Comparison of ENCODE assay signal across 24 mouse cellular contexts in the genomic region with DNA sequence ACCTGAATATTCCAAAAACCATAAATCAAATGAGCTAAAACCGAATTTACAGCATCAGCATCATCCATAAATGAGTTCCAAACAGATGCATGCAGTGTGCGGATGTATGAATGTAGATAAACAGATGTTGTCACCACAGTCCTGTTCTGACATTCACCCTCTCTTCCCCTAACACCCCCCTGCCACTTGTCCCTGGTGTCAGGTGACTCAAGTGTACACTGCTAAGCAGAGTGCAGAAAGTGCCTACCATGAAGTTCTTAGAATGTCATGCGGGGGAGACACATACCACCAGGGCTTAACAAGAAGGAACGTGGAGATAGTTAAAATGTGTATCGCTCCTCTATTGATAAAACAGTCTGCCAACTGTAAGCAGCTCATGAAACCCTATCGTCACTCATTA.
A peak's percentile ranks its signal among the peaks of the same experiment; 100 is the strongest.
DNase-seq lines count a peak whose midpoint lies in the region; ATAC-seq and TF ChIP-seq lines count a peak whose summit lies in the region.
"Had no signal": no experiment of that assay in that cellular context is flagged by ENCODE, and none has a peak within 500 bp of the region (broad histone marks: within the 10 kb centered on the region; RNA-seq: fewer than 3 reads in every experiment).

No protein-coding gene starts in this region.

- H3K4me2 ChIP-seq in heart, embryonic 11.5 days, result peak overlapping the region; percentile 35
- peak overlapping the region; percentile 40 for H3K4me2 ChIP-seq in heart, embryonic 14.5 days (ENCODE audit: low read length)
- peak overlapping the region; percentile 23 for H3K4me2 ChIP-seq in heart, postnatal 0 days (ENCODE audit: low read depth, low read length)
- H3K4me2 ChIP-seq: forebrain, embryonic 13.5 days; hindbrain, embryonic 13.5 days; intestine, embryonic 15.5 days had no signal

- intact Hi-C loops in heart, adult 2 months (cut with DNase I), result no loop called here

- no peak; the same call in 1 of the 2 replicates for ATAC-seq in heart, embryonic 11.5 days (replicated peaks; ENCODE audit: insufficient number of reproducible peaks, low FRiP score, low TSS enrichment)
- ATAC-seq in heart, embryonic 14.5 days (ENCODE audit: insufficient number of reproducible peaks, insufficient read depth, low FRiP score, low read depth), result peak; percentile 54; the same call in 1 of the 2 replicates
- ATAC-seq in heart, postnatal 0 days (ENCODE audit: insufficient read depth, low read depth), result peak; percentile 55
- ATAC-seq: forebrain, embryonic 13.5 days; forebrain, embryonic 16.5 days; hindbrain, embryonic 16.5 days; intestine, embryonic 15.5 days; Patski had no signal

- no peak for TF ChIP-seq POLR2A in heart, adult 2 months (IDR thresholded peaks at IDR 0.05; ENCODE audit: insufficient read depth, low read depth, low read length)

- 45% methylated on average over 6 of the region's 6 CpGs for WGBS in heart, embryonic 11.5 days (ENCODE audit: insufficient replicate concordance)
- WGBS in heart, embryonic 14.5 days, result 29% methylated on average over 6 of the region's 6 CpGs
- WGBS in heart, adult 2 months, result 44% methylated on average over 6 of the region's 6 CpGs
- WGBS in heart, postnatal 0 days, result 26% methylated on average over 6 of the region's 6 CpGs

- TF ChIP-seq CTCF in heart, adult 2 months (IDR thresholded peaks at IDR 0.05), result no peak
- TF ChIP-seq CTCF in heart, postnatal 0 days (IDR thresholded peaks at IDR 0.05; ENCODE audit: low read depth), result no peak

- DNase-seq in heart, postnatal 4 days, result no peak
- no peak for DNase-seq in heart, adult 2 months
- DNase-seq in heart, postnatal 0 days (ENCODE audit: low spot score), result peak; percentile 5
- no peak for DNase-seq in heart, adult 11 months
- DNase-seq in MN1 (ENCODE audit: low spot score), result peak; percentile 57
- DNase-seq: adrenal gland, postnatal 10 days; adrenal gland, postnatal 36 days; cerebellum, adult 18-20 months; cerebellum, adult 9-10 months; cerebellum, postnatal 14 days; gastrocnemius, postnatal 10 days; gastrocnemius, postnatal 36 days; heart, postnatal 14 days; kidney, adult 11 months had no signal

- H3K9ac ChIP-seq in heart, embryonic 11.5 days (ENCODE audit: low read depth, low read length), result no peak overlapping the region
- H3K9ac ChIP-seq in heart, embryonic 14.5 days (ENCODE audit: low read length), result no peak overlapping the region
- H3K9ac ChIP-seq in heart, adult 2 months (ENCODE audit: low read depth, low read length), result no peak overlapping the region
- H3K9ac ChIP-seq in heart, postnatal 0 days (replicated peaks; ENCODE audit: low read depth, low read length), result no peak overlapping the region
- H3K9ac ChIP-seq: forebrain, embryonic 13.5 days; hindbrain, embryonic 13.5 days; intestine, embryonic 15.5 days had no signal

- H3K36me3 ChIP-seq in heart, embryonic 11.5 days (ENCODE audit: control insufficient read depth, insufficient read depth, low read length), result no peaks in the 10 kb centered on the region
- H3K36me3 ChIP-seq in heart, embryonic 14.5 days (ENCODE audit: control insufficient read depth, insufficient read depth, low read length), result no peaks in the 10 kb centered on the region
- no peaks in the 10 kb centered on the region for H3K36me3 ChIP-seq in heart, adult 2 months (ENCODE audit: control insufficient read depth, insufficient read depth, low read length)
- H3K36me3 ChIP-seq in heart, postnatal 0 days (replicated peaks; ENCODE audit: control insufficient read depth, insufficient read depth, low read length), result no peaks in the 10 kb centered on the region
- H3K36me3 ChIP-seq: forebrain, embryonic 10.5 days; hindbrain, embryonic 10.5 days; hindbrain, embryonic 13.5 days; intestine, embryonic 15.5 days had no signal

- H3K27ac ChIP-seq in heart, embryonic 11.5 days (ENCODE audit: low read depth, low read length), result no peak overlapping the region
- no peak overlapping the region for H3K27ac ChIP-seq in heart, embryonic 14.5 days (replicated peaks in 1 of 2; ENCODE audit: control insufficient read depth in 1 of 2, insufficient read depth in 1 of 2, low read depth in 2 of 2, low read length in 2 of 2)
- no peak overlapping the region for H3K27ac ChIP-seq in heart, adult 2 months
- no peak overlapping the region for H3K27ac ChIP-seq in heart, postnatal 0 days (ENCODE audit: low read depth)
- H3K27ac ChIP-seq: forebrain, embryonic 10.5 days; forebrain, embryonic 13.5 days; hindbrain, embryonic 10.5 days; hindbrain, embryonic 13.5 days; intestine, embryonic 15.5 days had no signal

- no peak for TF ChIP-seq EP300 in heart, adult 2 months (IDR thresholded peaks at IDR 0.05; ENCODE audit: insufficient read depth, low read depth, low read length)
- no peak for TF ChIP-seq EP300 in heart, postnatal 0 days (IDR thresholded peaks at IDR 0.05; ENCODE audit: low read depth)

- H3K4me1 ChIP-seq in heart, embryonic 11.5 days (ENCODE audit: control insufficient read depth, insufficient read depth, low read length), result no peaks in the 10 kb centered on the region
- H3K4me1 ChIP-seq in heart, embryonic 14.5 days (ENCODE audit: control insufficient read depth in 2 of 2, insufficient read depth in 2 of 2, low read length in 2 of 2), result peaks cover 4 to 6% of the 10 kb centered on the region in 2 experiments; a peak in 2 of 4 replicates
- no peaks in the 10 kb centered on the region for H3K4me1 ChIP-seq in heart, adult 2 months (ENCODE audit: control insufficient read depth, insufficient read depth, low read length)
- H3K4me1 ChIP-seq in heart, postnatal 0 days (ENCODE audit: control insufficient read depth, insufficient read depth), result no peaks in the 10 kb centered on the region

- H3K79me2 ChIP-seq in heart, adult 2 months (replicated peaks; ENCODE audit: control insufficient read depth, insufficient read depth, low read length), result no peaks in the 10 kb centered on the region

- peaks cover 3% of the 10 kb centered on the region; the same call in 1 of the 2 replicates for H3K27me3 ChIP-seq in heart, embryonic 11.5 days (ENCODE audit: control insufficient read depth, insufficient read depth, low read length)
- no peaks in the 10 kb centered on the region for H3K27me3 ChIP-seq in heart, embryonic 14.5 days (ENCODE audit: control insufficient read depth, insufficient read depth, low read length)
- H3K27me3 ChIP-seq in heart, adult 2 months (ENCODE audit: control insufficient read depth, insufficient read depth, low read length), result no peaks in the 10 kb centered on the region
- no peaks in the 10 kb centered on the region for H3K27me3 ChIP-seq in heart, postnatal 0 days (ENCODE audit: control insufficient read depth, insufficient read depth, low read length)
- H3K27me3 ChIP-seq: intestine, embryonic 15.5 days; Patski had no signal

- no peaks in the 10 kb centered on the region for H3K9me3 ChIP-seq in heart, embryonic 11.5 days (replicated peaks; ENCODE audit: control insufficient read depth, low read length)
- no peaks in the 10 kb centered on the region for H3K9me3 ChIP-seq in heart, embryonic 14.5 days (ENCODE audit: control insufficient read depth, low read length)
- no peaks in the 10 kb centered on the region for H3K9me3 ChIP-seq in heart, postnatal 0 days (replicated peaks; ENCODE audit: control insufficient read depth, low read length)
- H3K9me3 ChIP-seq: forebrain, embryonic 10.5 days; forebrain, embryonic 13.5 days; hindbrain, embryonic 10.5 days; hindbrain, embryonic 13.5 days; intestine, embryonic 15.5 days had no signal

- H3K4me3 ChIP-seq in heart, embryonic 11.5 days (ENCODE audit: low read depth, low read length), result no peak overlapping the region
- 0 out of 4 replicates have a peak overlapping the region, but pooled peaks of 1 of the 2 experiments have one; percentile 13 for H3K4me3 ChIP-seq in heart, embryonic 14.5 days (ENCODE audit: control insufficient read depth in 1 of 2, insufficient read depth in 1 of 2, low read depth in 1 of 2, low read length in 2 of 2)
- no peak overlapping the region for H3K4me3 ChIP-seq in heart, adult 2 months
- no peak overlapping the region; the same call in 1 of the 2 replicates for H3K4me3 ChIP-seq in heart, postnatal 0 days (ENCODE audit: low read depth, low read length)
- H3K4me3 ChIP-seq: forebrain, embryonic 10.5 days; forebrain, embryonic 13.5 days; hindbrain, embryonic 10.5 days; hindbrain, embryonic 13.5 days; intestine, embryonic 15.5 days had no signal

Comparison
In these comparisons a context has a peak if more than half of its experiments do, and no peak if none do; other contexts are left out.
1. DNase-seq: peak in heart, postnatal 0 days (single experiment) and MN1 (single experiment); none in heart, postnatal 4 days (single experiment), heart, adult 2 months (0 of 2) and heart, adult 11 months (single experiment).
2. Peak in every context shown above with its lines, with median percentiles within 50 percentile points of each other: H3K4me2 ChIP-seq.